Mouse (Mus musculus): ENCODE measurements at regions not wholly inside any gene's neighbourhood (a gene's known extent, or its start where the extent isn't known, plus 50 kb on each side); places are given as distances from the start of the nearest gene placed in this dataset.
A peak's percentile ranks its signal among the peaks of the same experiment; 100 is the strongest.

DNA sequence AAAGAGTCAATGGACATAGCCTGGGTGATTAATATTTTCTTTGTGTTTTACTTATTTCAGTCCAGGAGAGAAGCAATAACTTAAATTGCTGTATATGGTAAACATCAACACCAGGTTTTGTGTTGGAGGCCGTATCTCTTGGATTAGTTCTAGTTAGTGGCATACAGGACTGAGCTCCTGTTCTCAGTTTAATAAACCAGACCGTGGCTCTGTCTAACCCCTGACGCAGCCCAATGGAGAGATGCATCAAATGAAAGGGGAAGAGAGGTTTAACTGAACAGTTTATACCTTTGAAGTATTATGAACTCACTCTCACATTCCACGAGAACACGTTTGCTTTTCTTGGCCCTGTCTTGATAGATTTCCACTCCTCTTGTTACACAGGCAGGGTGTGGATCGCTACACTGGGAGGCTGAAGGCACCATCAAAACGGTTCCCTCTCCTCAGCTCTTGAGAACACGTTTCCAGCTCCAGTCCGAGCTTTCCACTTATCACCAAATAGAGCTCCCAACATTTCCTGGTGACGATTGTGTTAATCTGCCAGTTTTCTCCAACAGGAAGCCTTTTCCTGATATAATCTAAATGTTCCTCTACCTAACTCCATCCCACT lies 54.0 kb upstream of the Cerkl start:
- no peak for DNase-seq (ENCODE audit: extremely low spot score, low read depth, low spot score)

GRCm38 (mm10) chr2:79511108-79511507 lies 54.5 kb upstream of the Cerkl start:
- DNase-seq (ENCODE audit: extremely low spot score, low read depth, low spot score) = no peak

DNA sequence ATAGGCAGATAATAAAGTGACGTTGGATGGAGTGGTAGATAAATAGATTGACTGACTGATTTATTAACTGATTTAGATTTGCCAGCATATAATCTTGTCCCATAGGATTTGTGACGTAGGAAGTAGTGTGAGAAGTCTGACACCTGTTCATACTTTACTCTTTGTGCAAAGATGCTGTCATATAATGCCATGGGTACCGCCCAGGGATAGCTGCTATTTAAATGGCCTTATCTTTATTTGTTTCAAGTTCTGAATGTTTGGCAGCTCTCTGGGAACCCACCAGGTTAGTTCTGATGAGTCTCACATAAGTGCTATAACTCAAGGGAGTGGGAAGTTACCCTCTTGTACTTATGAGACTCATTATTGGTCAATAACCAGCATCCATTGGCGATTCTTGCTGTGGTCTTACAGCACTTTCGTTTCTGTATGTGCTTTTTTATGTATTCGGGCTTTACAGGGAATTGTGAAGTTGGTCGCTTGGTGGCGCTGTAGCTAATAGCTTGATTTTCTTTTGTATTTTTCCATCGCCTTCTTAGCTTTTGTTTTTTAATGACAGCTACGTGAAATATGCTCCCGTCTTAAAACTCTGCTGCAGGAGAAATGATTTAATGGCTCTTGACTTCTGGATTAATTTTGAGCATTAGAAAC lies 55.2 kb upstream of the Cerkl start:
- DNase-seq (ENCODE audit: extremely low spot score, low read depth, low spot score) = peak; percentile 47

DNA sequence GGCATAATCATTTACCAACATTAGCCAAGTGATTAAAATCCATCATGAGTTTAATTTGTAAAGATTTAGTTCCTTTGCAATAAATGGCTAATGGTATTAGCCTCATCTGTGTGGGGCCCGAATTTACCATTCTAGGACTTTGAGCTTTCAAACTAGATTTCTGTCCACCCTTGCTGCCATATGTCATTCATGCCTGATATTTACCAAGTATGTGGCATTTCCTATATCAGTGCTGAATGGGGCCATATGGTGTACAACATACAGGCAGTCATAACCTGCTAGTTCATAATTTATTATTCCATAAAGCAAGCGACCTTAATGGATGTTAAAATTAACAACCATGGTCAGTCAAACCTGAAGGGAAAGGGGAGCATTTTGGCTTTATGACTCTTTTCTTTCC lies 55.8 kb upstream of the Cerkl start:
- DNase-seq (ENCODE audit: extremely low spot score, low read depth, low spot score) = no peak

DNA sequence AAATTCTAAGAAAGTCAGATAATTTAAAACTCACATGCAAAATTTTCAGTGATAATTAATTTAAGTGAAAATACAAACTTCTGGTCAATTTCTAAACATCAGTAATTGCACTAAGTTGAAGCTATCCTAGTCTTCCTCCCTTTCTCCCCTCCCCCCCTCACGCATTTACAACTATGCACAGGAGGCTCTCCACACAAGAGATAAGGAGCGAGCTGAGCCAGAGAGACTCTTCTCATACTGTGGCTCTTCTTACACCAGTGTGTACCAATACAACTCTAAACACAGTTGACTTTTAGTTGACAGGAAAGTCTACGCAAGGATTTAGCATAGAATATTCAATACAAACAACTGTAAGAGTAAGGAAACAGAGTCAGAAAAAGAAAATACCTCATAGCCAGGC lies 57.1 kb upstream of the Cerkl start:
- no peak for DNase-seq (ENCODE audit: extremely low spot score, low read depth, low spot score)

DNA sequence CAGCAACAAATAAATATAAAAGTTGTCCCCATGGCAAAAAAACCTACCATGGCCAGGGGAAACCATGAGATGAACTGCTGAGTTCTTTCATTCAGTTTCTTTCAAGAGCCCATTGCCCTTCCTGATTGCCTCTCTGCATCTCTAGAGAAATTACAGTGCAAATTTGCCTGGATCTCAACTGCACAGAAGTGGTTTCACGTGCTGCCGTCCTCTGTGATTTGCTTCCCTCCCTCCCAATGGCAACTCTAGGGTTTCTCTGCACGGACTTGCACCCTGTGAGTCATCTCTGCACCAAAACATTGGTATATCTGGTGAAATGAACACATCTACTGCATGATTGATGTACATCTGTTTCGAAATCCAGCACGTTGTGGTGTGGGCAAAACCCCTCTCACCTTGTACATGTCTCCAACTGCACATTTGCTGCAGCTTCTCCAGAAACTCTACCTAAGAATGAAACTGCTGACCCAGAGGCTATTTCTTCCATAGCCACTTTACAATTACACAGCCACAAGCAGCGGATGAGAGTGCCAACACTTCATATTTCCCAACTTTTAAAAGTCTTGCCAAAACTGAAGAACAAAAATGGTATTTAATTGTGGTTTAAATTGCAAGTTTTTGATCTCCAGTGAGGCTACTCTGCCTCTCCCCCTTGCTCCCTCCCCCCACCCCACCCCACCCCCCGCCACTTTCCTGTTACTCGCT lies 61.6 kb upstream of the Cerkl start:
- no peak for DNase-seq (ENCODE audit: extremely low spot score, low read depth, low spot score)

- DNase-seq (ENCODE audit: extremely low spot score, low read depth, low spot score) = no peak
Observed at GRCm38 (mm10) chr2:79519799-79520449, 63.3 kb upstream of the Cerkl start.

- no peak for DNase-seq (ENCODE audit: extremely low spot score, low read depth, low spot score)
Observed at GRCm38 (mm10) chr2:79523441-79523840, 66.9 kb upstream of the Cerkl start.

GRCm38 (mm10) chr2:79527529-79527928 lies 70.9 kb upstream of the Cerkl start:
- no peak for DNase-seq (ENCODE audit: extremely low spot score, low read depth, low spot score)

DNA sequence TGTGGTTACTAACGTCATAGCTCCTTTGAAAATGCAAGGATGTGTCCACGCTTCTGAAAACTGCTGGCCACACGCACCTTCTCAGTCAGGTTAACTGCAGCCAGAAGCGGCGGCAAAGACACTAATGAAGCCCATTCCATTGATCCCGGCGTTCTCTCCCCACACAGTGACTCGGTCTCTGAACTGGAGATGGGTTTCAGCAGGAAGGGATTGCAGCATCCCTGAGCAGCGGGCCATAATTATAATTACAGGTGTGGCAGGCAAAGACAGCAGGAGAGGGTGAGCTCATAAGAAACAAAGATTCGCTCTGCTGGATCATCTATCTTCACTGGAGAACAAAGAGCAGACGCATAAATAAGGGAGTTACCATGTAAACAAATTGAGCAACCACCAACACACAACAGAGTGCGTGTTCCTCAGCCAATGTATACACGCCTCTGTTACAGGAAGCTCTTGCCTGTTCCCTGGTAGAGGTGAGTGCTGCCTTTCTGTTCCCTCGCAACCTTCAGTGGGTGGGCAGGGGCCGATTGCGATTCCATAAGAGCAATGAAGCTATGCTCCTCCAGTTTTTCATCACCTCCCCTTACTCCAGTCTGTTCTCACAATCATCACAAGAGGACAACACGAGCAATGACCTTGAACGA lies 71.9 kb upstream of the Cerkl start:
- DNase-seq (ENCODE audit: extremely low spot score, low read depth, low spot score) = no peak

GRCm38 (mm10) chr2:79529185-79529584 lies 72.6 kb upstream of the Cerkl start:
- no peak for DNase-seq (ENCODE audit: extremely low spot score, low read depth, low spot score)

- DNase-seq (ENCODE audit: extremely low spot score, low read depth, low spot score) = no peak
Observed at GRCm38 (mm10) chr2:79532610-79533160, 76.1 kb upstream of the Cerkl start.

DNA sequence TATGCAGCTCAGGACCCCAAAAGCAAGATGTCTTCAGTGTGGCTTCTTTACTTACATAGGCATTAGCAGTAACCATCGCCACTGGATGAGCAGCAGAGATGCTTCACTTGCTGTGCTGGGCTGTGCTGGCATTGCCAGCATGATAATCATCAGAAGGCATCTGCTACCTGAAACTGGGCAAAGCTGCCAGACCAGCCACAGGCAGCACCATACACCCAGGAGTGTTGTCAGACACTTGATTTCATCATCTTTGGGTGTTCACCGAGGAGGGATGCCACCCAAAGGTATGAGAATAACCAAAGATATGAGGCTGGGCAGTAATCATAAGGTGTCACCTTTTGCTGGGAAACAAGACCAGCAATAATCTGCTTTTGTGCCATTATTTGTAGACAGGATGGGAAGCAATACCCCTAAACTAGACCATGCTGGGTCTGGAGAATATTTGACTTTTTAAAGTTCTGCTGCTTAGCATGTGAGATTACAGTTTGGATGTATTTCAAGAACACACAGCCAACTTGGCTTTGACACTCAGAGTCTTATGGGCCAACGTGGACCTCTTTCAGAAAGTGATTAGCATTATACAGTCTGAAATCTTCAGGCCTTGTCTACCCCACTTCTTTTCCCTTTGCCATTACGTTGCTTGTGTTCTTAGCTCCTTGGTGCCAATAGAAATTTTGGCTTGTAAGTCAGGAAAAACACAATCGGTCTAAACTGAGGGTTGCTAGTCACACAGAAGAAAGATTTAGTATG lies 80.7 kb upstream of the Cerkl start:
- no peak for DNase-seq (ENCODE audit: extremely low spot score, low read depth, low spot score)

- DNase-seq (ENCODE audit: extremely low spot score, low read depth, low spot score) = no peak
Observed at GRCm38 (mm10) chr2:79540384-79540783, 83.8 kb upstream of the Cerkl start.

GRCm38 (mm10) chr2:79542191-79542980 lies 85.8 kb upstream of the Cerkl start:
- no peak for DNase-seq (ENCODE audit: extremely low spot score, low read depth, low spot score)

DNA sequence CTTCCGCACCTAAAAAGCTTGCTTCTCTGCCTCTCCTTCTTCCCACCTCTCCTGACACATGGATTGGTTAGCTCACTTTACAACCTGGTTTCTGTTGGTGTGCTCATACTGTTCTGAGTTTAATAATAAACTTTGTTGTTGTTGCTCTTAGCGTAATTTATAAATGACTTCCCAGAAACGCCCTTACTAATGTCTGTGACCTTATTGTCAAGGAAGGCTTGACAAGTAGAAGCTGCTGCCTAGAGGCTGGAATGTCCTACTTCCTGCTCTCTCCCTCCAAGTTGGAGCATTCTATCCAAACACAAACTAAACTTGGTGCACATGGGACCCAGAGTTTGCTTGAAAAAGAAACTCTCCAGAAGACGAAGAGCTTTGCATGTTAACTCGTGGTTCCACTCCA lies 86.9 kb upstream of the Cerkl start:
- no peak for DNase-seq (ENCODE audit: extremely low spot score, low read depth, low spot score)

GRCm38 (mm10) chr2:79543948-79544792 lies 87.6 kb upstream of the Cerkl start:
- no peak for DNase-seq (ENCODE audit: extremely low spot score, low read depth, low spot score)

DNA sequence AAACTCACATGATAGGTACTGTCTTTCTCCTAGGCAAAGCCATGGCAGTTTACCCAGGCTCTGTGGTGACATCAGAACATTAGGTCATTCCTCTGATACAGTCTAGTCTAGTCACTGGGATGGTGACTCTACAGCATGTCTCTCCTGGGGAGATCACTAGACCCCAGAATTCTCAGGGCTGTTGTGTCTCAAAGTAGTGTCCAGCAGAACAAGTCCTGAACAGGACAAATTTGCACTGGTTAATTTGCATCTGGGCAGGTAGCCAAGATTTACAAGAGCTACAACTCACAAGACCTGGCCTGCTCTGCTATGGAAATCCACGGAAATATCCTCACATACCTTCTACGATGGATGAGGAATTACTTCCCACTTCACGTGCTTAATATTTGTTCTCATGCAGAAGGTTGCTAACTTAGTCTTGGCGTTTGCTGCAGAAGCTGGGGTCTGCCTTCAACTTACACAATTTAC lies 88.2 kb upstream of the Cerkl start:
- DNase-seq (ENCODE audit: extremely low spot score, low read depth, low spot score) = no peak

GRCm38 (mm10) chr2:79546206-79546605 lies 88.9 kb upstream of the Itprid2 start:
- no peak for DNase-seq (ENCODE audit: extremely low spot score, low read depth, low spot score)

Data from hindlimb bud, embryonic 11.5 days (tissue).